Mouse (Mus musculus) liver, embryonic 13.5 days (tissue): Measurements from ENCODE around the gene Asb12. TPM values are rescaled to one million over a fixed set of nuclear protein-coding genes. Genes with fewer than 3 reads are reported as not detected.

Experiments used
- ATAC-seq: fragments of 200-750 bp; cut with Nextera tagmentation; 2 replicates; pipeline ENCODE4 v1.8.0; 2017; ENCODE audit warnings: low read depth, mild to moderate bottlenecking, moderate number of reproducible peaks, moderate library complexity
- DNase-seq: peaks from one replicate; pipeline ENCODE4 v3.0.0; 2022
- H3K27ac ChIP-seq: fragments of 300-500 bp; sonication (generic); 2 replicates; pipeline ENCODE4 v1.5.1; 2015; ENCODE audit warnings: moderate library complexity, mild to moderate bottlenecking, inconsistent platforms
- H3K27me3 ChIP-seq: fragments of 300-500 bp; sonication (generic); 2 replicates; pipeline ENCODE4 v1.6.1; 2015; ENCODE audit warnings: mild to moderate bottlenecking, inconsistent platforms
- H3K36me3 ChIP-seq: fragments of 300-500 bp; sonication (generic); 2 replicates; pipeline ENCODE4 v1.6.1; 2015; ENCODE audit warnings: mild to moderate bottlenecking, inconsistent platforms
- H3K4me1 ChIP-seq: fragments of 300-500 bp; sonication (generic); replicated peaks from 2 replicates; pipeline ENCODE4 v1.6.1; 2015; ENCODE audit warnings: inconsistent platforms
- H3K4me2 ChIP-seq: fragments of 300-500 bp; sonication (generic); 2 replicates; pipeline ENCODE4 v1.6.1; 2015; ENCODE audit warnings: inconsistent platforms, mild to moderate bottlenecking, moderate library complexity
- H3K4me3 ChIP-seq: fragments of 300-500 bp; sonication (generic); replicated peaks from 2 replicates; pipeline ENCODE4 v1.5.1; 2015; ENCODE audit warnings: mild to moderate bottlenecking, inconsistent platforms
- H3K9ac ChIP-seq: fragments of 300-500 bp; sonication (generic); 2 replicates; pipeline ENCODE4 v1.6.1; 2015; ENCODE audit warnings: mild to moderate bottlenecking, inconsistent platforms
- H3K9me3 ChIP-seq: fragments of 300-500 bp; sonication (generic); replicated peaks from 2 replicates; pipeline ENCODE4 v1.6.1; 2016; ENCODE audit warnings: inconsistent platforms
- WGBS: fragments of 180-500 bp; shearing (Covaris S2); methylation state at CpG from one replicate; pipeline ENCODE4 v1.1.7; 2015; ENCODE audit not compliant: insufficient replicate concordance; 5-methylcytosine and 5-hydroxymethylcytosine counted together
- polyA plus RNA-seq: library from polyadenylated mRNA; unstranded; fragments of >200 nt; fragmentation: Nextera tagmentation; extraction: Ambion mirVana; gene quantifications from 2 replicates; pipeline ENCODE4 v1.2.1, GENCODE M21; 2015

Asb12 gene
- polyA plus RNA-seq, 1 experiment from 2014 or later = not detected

DNA sequence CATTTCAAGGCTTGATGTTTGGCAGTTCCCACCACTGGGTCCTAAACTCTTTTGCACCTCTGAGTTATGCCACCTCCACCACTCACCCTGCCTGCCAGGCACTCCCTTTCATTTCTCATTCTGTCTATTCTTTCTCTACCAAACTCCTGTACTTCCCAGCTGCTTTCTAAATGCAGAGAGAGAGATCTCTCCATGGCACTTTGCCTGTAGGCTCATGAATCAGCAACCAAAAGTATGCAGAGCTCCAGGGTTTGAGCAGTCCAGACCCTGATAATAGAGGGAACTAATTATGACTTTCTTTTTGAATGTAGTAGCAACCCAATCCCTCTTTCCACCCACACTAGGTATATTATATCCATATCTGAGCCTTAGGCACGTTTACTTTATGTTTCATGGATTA is 115.5 kb downstream of the Asb12 start:
- Histone ChIP-seq H3K4me3 (no peak overlapping the region), H3K4me2 (no peak overlapping the region), H3K9ac (no peak overlapping the region), H3K36me3 (no peaks in the 10 kb centered on the region), H3K9me3 (no peaks in the 10 kb centered on the region), H3K27me3 (no peaks in the 10 kb centered on the region), H3K4me1 (peaks cover 9% of the 10 kb centered on the region), H3K27ac (no peak overlapping the region)
- DNase-seq = no peak
- ATAC-seq = no peak
- whole genome bisulfite sequencing = 32% methylated on average over 1 of the region's 1 CpGs

- Histone ChIP-seq H3K4me3 (no peak overlapping the region), H3K27ac (no peak overlapping the region), H3K9ac (no peak overlapping the region), H3K27me3 (no peaks in the 10 kb centered on the region), H3K36me3 (no peaks in the 10 kb centered on the region), H3K4me1 (peaks cover 9% of the 10 kb centered on the region), H3K4me2 (no peak overlapping the region), H3K9me3 (no peaks in the 10 kb centered on the region)
- ATAC-seq = no peak
- DNase-seq = no peak
Measured at GRCm38 (mm10) chrX:95441290-95441689, 116.5 kb downstream of the Asb12 start.

DNA sequence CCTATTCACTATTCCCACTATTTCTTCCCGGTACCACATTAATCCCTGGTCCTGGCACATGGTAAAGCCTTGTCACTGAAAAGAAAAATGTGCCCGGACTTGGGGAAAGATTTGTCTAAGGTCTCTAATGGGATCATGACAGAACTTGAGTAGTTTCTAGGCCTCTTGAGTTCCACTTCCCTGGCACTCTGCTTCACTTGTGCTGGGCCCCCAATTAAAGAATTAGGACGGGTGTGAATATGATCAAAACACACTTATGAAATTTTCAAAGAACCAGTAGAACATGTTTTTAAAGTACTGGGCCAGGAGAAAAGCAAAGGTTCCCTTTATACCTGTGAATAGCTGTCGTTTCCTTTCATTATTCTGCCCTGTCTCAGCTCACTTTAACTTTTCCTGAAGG is 119.3 kb downstream of the Asb12 start:
- 60% methylated on average over 4 of the region's 4 CpGs for WGBS
- no peak for DNase-seq
- no peaks in the 10 kb centered on the region for H3K27me3 ChIP-seq
- no peaks in the 10 kb centered on the region for H3K9me3 ChIP-seq
- H3K4me2 ChIP-seq = no peak overlapping the region
- H3K9ac ChIP-seq = no peak overlapping the region
- no peaks in the 10 kb centered on the region for H3K36me3 ChIP-seq
- no peak overlapping the region for H3K27ac ChIP-seq
- peaks cover 4% of the 10 kb centered on the region for H3K4me1 ChIP-seq
- no peak overlapping the region for H3K4me3 ChIP-seq
- no peak for ATAC-seq

DNA sequence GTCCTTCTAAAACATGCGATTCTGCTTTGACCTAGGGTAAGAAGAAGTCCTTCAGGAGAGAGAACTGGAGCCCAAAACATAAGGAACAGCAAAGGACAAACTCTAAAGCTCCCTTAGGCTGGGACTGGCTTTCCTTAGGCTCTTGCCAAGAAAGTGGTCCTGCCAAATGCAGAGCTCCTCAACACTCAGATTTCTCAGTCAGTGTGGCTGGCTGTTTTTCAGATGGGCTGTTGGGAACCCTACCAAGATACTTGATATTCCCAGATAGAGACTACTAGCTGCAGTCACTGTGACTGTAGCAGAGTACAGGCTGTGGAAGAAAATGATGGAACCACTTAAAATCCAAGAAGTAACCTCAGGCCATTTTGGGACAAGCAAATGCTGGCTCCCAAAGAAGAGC is 120.6 kb downstream of the Asb12 start:
- H3K4me2 ChIP-seq = no peak overlapping the region
- no peaks in the 10 kb centered on the region for H3K36me3 ChIP-seq
- H3K27ac ChIP-seq = no peak overlapping the region
- H3K4me3 ChIP-seq = no peak overlapping the region
- ATAC-seq = no peak
- no peaks in the 10 kb centered on the region for H3K9me3 ChIP-seq
- no peak for DNase-seq
- H3K4me1 ChIP-seq = no peaks in the 10 kb centered on the region; the same call in 1 of the 2 replicates
- no peaks in the 10 kb centered on the region for H3K27me3 ChIP-seq
- no peak overlapping the region for H3K9ac ChIP-seq
- WGBS = 64% methylated on average over 1 of the region's 1 CpGs

Other genes with a start within 250 kb of the Asb12 start
- 2.4 and 2.5 TPM in 2 replicates for gene Amer1, start 113.1 kb downstream of the Asb12 start, polyA plus RNA-seq
- gene Pfn5, start 117 bp upstream of the Asb12 start, polyA plus RNA-seq = not detected in 2 replicates
- 2.3 and 3.1 TPM in 2 replicates for gene Zc4h2, start 100.5 kb upstream of the Asb12 start, polyA plus RNA-seq
- 0.17 and 0.23 TPM in 2 replicates for gene Zc3h12b, start 153.7 kb upstream of the Asb12 start, polyA plus RNA-seq